Mouse (Mus musculus) CH12.LX (cell line): ENCODE data around the gene Ddx20.

Experiments used
- CHD2 ChIP-seq: IDR thresholded peaks from 2 replicates; pipeline ENCODE4 v1.6.1; 2011; ENCODE audit warnings: low read length, improper control_type of control experiment
- CTCF ChIP-seq, 2 experiments: IDR thresholded peaks in 1 of 2; conservative IDR thresholded peaks in 1 of 2; 2 replicates each; pipeline ENCODE4 v1.5.1; 2011 to 2012; ENCODE audit warnings: low read depth in 2 of 2, low read length in 2 of 2, improper control_type of control experiment in 1 of 2, inconsistent platforms in 1 of 2, mild to moderate bottlenecking in 1 of 2, moderate library complexity in 1 of 2
- EP300 ChIP-seq: IDR thresholded peaks from 2 replicates; pipeline ENCODE4 v1.6.1; 2011; ENCODE audit warnings: low read length, improper control_type of control experiment
- ETS1 ChIP-seq: conservative IDR thresholded peaks from 2 replicates; pipeline ENCODE4 v1.6.1; 2012; ENCODE audit warnings: low read depth, mild to moderate bottlenecking, inconsistent platforms, low read length, improper control_type of control experiment, moderate library complexity
- MAFK ChIP-seq: IDR thresholded peaks from 2 replicates; pipeline ENCODE4 v1.6.1; 2011; ENCODE audit warnings: low read length, improper control_type of control experiment; ENCODE audit not compliant: insufficient replicate concordance
- MYC ChIP-seq: IDR thresholded peaks from 2 replicates; pipeline ENCODE4 v1.6.1; 2011; ENCODE audit warnings: low read depth, mild to moderate bottlenecking, improper control_type of control experiment, low read length
- POLR2A ChIP-seq: IDR thresholded peaks from 2 replicates; pipeline ENCODE4 v1.6.1; 2011; ENCODE audit warnings: low read depth, mild to moderate bottlenecking, improper control_type of control experiment, low read length
- UBTF ChIP-seq: IDR thresholded peaks from 2 replicates; pipeline ENCODE4 v1.6.1; 2012; ENCODE audit warnings: low read depth, mild to moderate bottlenecking, inconsistent platforms, low read length, improper control_type of control experiment, moderate library complexity
- USF1 ChIP-seq: IDR thresholded peaks from 2 replicates; pipeline ENCODE4 v1.6.1; 2014; ENCODE audit warnings: low read depth, mild to moderate bottlenecking, inconsistent platforms, low read length, improper control_type of control experiment
- USF2 ChIP-seq: conservative IDR thresholded peaks from 2 replicates; pipeline ENCODE4 v1.6.1; 2011; ENCODE audit warnings: low read depth, low read length, improper control_type of control experiment
- ZMIZ1 ChIP-seq: IDR thresholded peaks from 2 replicates; pipeline ENCODE4 v1.6.1; 2012; ENCODE audit warnings: low read depth, mild to moderate bottlenecking, inconsistent platforms, low read length, improper control_type of control experiment

GRCm38 (mm10) chr3:105699241-105699933, 12.0 kb upstream of the Ddx20 start:
- TF ChIP-seq CTCF (conservative IDR thresholded peaks at IDR 0.05 in 1 of 2, IDR thresholded peaks at IDR 0.05 in 1 of 2; ENCODE audit: low read depth in 2 of 2, low read length in 2 of 2) (no peak), POLR2A (no peak), CHD2 (no peak), ZMIZ1 (no peak), EP300 (no peak), ETS1 (no peak), MYC (no peak), USF1 (no peak), UBTF (no peak), MAFK (no peak), USF2 (no peak)
